ENCODE assay signal across 20 mouse cellular contexts in the genomic region with DNA sequence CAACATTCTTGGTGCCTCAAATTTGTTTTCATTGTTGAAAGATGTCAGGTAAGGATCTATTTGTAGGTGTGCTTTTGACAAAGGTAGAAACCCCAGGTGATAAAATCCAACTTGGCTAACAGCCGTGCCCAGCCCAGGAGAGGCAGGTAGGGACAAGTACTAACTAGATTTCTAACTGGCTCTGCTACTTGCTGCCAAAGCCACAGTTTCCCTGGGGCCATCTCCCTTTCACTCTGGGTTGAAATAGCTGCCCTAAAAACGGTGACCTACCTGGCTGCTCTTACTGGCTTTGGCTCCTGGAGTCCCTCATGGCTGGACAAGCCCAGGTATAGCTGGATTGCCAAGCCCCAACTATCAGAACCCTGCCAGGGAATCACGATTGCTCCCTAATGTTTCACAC. TPM values are rescaled to one million over a fixed set of nuclear protein-coding genes. Genes with fewer than 3 reads are reported as not detected.
DNase-seq lines count a peak whose midpoint lies in the region; ATAC-seq and TF ChIP-seq lines count a peak whose summit lies in the region.
"Had no signal": no experiment of that assay in that cellular context is flagged by ENCODE, and none has a peak within 500 bp of the region (broad histone marks: within the 10 kb centered on the region; RNA-seq: fewer than 3 reads in every experiment).

No protein-coding gene starts in this region.

- H3K27me3 ChIP-seq in limb, embryonic 14.5 days (ENCODE audit: control insufficient read depth, insufficient read depth, low read length) = no peaks in the 10 kb centered on the region
- H3K27me3 ChIP-seq in limb, embryonic 10.5 days (ENCODE audit: low read depth, poor library complexity, severe bottlenecking) = no peaks in the 10 kb centered on the region
- no peaks in the 10 kb centered on the region for H3K27me3 ChIP-seq in hindbrain, embryonic 14.5 days (ENCODE audit: control insufficient read depth, insufficient read depth, low read length)

- H3K9ac ChIP-seq in limb, embryonic 14.5 days (ENCODE audit: low read depth, low read length, severe bottlenecking) = no peak overlapping the region
- H3K9ac ChIP-seq in hindbrain, embryonic 14.5 days = no peak overlapping the region
- H3K9ac ChIP-seq: liver, embryonic 14.5 days had no signal

- H3K9me3 ChIP-seq in limb, embryonic 14.5 days (ENCODE audit: control insufficient read depth, low read length) = no peaks in the 10 kb centered on the region
- H3K9me3 ChIP-seq in limb, embryonic 10.5 days (replicated peaks) = no peaks in the 10 kb centered on the region
- no peaks in the 10 kb centered on the region for H3K9me3 ChIP-seq in hindbrain, embryonic 14.5 days (ENCODE audit: control insufficient read depth, low read length)
- H3K9me3 ChIP-seq: heart, embryonic 10.5 days had no signal

- peak; percentile 16 for DNase-seq in limb, embryonic 14.5 days (ENCODE audit: low spot score)
- no peak for DNase-seq in limb, embryonic 10.5 days (ENCODE audit: low spot score)
- DNase-seq in urinary bladder, postnatal 36 days (ENCODE audit: low spot score in 2 of 2) = peak; percentile 48 to 55
- no peak for DNase-seq in urinary bladder, adult 2 months (ENCODE audit: low spot score)
- peak; percentile 70 for DNase-seq in kidney, postnatal 14 days
- DNase-seq in layer of hippocampus, postnatal 10 days (ENCODE audit: low spot score in 2 of 2) = no peak
- DNase-seq in hindbrain, embryonic 14.5 days (ENCODE audit: low spot score) = no peak
- DNase-seq in frontal cortex, postnatal 14 days (ENCODE audit: low spot score in 2 of 2) = no peak
- DNase-seq: cerebellum, postnatal 36 days; gastrocnemius, postnatal 10 days; heart, postnatal 14 days; midbrain, embryonic 14.5 days; thymus, adult 2 months had no signal

- no peak for TF ChIP-seq POLR2A in limb, embryonic 14.5 days (IDR thresholded peaks at IDR 0.05; ENCODE audit: borderline replicate concordance, extremely low read depth, insufficient read depth, insufficient read length)

- no peaks in the 10 kb centered on the region for H3K36me3 ChIP-seq in limb, embryonic 14.5 days (ENCODE audit: control insufficient read depth, insufficient read depth, low read length)
- H3K36me3 ChIP-seq in limb, embryonic 10.5 days = no peaks in the 10 kb centered on the region
- no peaks in the 10 kb centered on the region for H3K36me3 ChIP-seq in hindbrain, embryonic 14.5 days (replicated peaks; ENCODE audit: control insufficient read depth, insufficient read depth)

- 63% methylated on average over 3 of the region's 3 CpGs for WGBS in limb, embryonic 14.5 days
- WGBS in limb, embryonic 10.5 days = 75% methylated on average over 3 of the region's 3 CpGs
- WGBS in hindbrain, embryonic 14.5 days = 93% methylated on average over 3 of the region's 3 CpGs

- no peak overlapping the region for H3K27ac ChIP-seq in limb, embryonic 14.5 days (replicated peaks; ENCODE audit: low read depth, low read length)
- no peak overlapping the region for H3K27ac ChIP-seq in limb, embryonic 10.5 days
- no peak overlapping the region for H3K27ac ChIP-seq in hindbrain, embryonic 14.5 days
- H3K27ac ChIP-seq: heart, embryonic 10.5 days; hindbrain, postnatal 0 days; layer of hippocampus, adult 2 months; liver, embryonic 14.5 days; macrophage had no signal

- no peak overlapping the region for H3K4me3 ChIP-seq in limb, embryonic 14.5 days (replicated peaks; ENCODE audit: low read length)
- no peak overlapping the region for H3K4me3 ChIP-seq in limb, embryonic 10.5 days
- H3K4me3 ChIP-seq in hindbrain, embryonic 14.5 days (replicated peaks; ENCODE audit: low read length) = no peak overlapping the region
- H3K4me3 ChIP-seq: heart, embryonic 10.5 days; layer of hippocampus, adult 2 months had no signal

- no peak overlapping the region for H3K4me2 ChIP-seq in limb, embryonic 14.5 days (replicated peaks; ENCODE audit: low read depth, low read length, severe bottlenecking)
- H3K4me2 ChIP-seq in hindbrain, embryonic 14.5 days (replicated peaks) = no peak overlapping the region

- no peaks in the 10 kb centered on the region for H3K4me1 ChIP-seq in limb, embryonic 14.5 days (ENCODE audit: control insufficient read depth, insufficient read depth, low read length)
- no peaks in the 10 kb centered on the region for H3K4me1 ChIP-seq in limb, embryonic 10.5 days
- no peaks in the 10 kb centered on the region for H3K4me1 ChIP-seq in hindbrain, embryonic 14.5 days (replicated peaks; ENCODE audit: control insufficient read depth, insufficient read depth, low read length)

- no peak for ATAC-seq in limb, embryonic 14.5 days (ENCODE audit: low FRiP score, low read depth)
- no peak for ATAC-seq in hindbrain, embryonic 14.5 days (ENCODE audit: low FRiP score)
- ATAC-seq: activated CD4-positive, CD25-positive, alpha-beta regulatory T cell, adult 4 months; hindbrain, postnatal 0 days had no signal

RNA-seq across cellular contexts. Expression of a gene that starts 15.0 kb away (rescaled TPM):
- polyA plus RNA-seq in limb, embryonic 14.5 days (2012; rRNA removed) = 8.5 and 13.6 TPM in 2 replicates
- polyA plus RNA-seq in limb, embryonic 14.5 days (2014; fragmentation: Nextera tagmentation; extraction: Ambion mirVana) = 32.1 and 42.8 TPM in 2 replicates
- polyA plus RNA-seq in limb, embryonic 10.5 days (2016; fragmentation: Nextera tagmentation; extraction: Ambion mirVana) = 15.4 and 25.6 TPM in 2 replicates
- 47.9 and 50.6 TPM in 2 replicates for polyA plus RNA-seq in urinary bladder, adult 2 months (2012; rRNA removed)
- total RNA-seq in layer of hippocampus, postnatal 10 days (2021) = 10 to 100 TPM; 27.3 to 29.9 TPM
- 17.3 and 23.4 TPM in 2 replicates for polyA plus RNA-seq in hindbrain, embryonic 14.5 days (2014; fragmentation: Nextera tagmentation; extraction: Ambion mirVana)

RNA-seq across cellular contexts. Expression of a gene that starts 25.8 kb away (rescaled TPM):
- polyA plus RNA-seq in limb, embryonic 14.5 days (2012; rRNA removed) = 0.11 and 0.13 TPM in 2 replicates
- 0.04 TPM in 1 of 2 replicates, not detected in the other for polyA plus RNA-seq in limb, embryonic 14.5 days (2014; fragmentation: Nextera tagmentation; extraction: Ambion mirVana)
- not detected in 2 replicates for polyA plus RNA-seq in limb, embryonic 10.5 days (2016; fragmentation: Nextera tagmentation; extraction: Ambion mirVana)
- polyA plus RNA-seq in urinary bladder, adult 2 months (2012; rRNA removed) = 0.14 and 0.22 TPM in 2 replicates
- total RNA-seq in layer of hippocampus, postnatal 10 days (2021) = under 1 TPM; 0.38 to 0.59 TPM
- polyA plus RNA-seq in hindbrain, embryonic 14.5 days (2014; fragmentation: Nextera tagmentation; extraction: Ambion mirVana) = 0.08 and 0.09 TPM in 2 replicates
- total RNA-seq: hindbrain, postnatal 0 days had no signal
- polyA plus RNA-seq: activated CD4-positive, CD25-positive, alpha-beta regulatory T cell, adult 4 months; embryonic facial prominence, embryonic 11.5 days; heart, embryonic 10.5 days; macrophage had no signal

RNA-seq across cellular contexts. Expression of a gene that starts 49.0 kb away (rescaled TPM):
- 27.8 and 32.6 TPM in 2 replicates for polyA plus RNA-seq in limb, embryonic 14.5 days (2012; rRNA removed)
- polyA plus RNA-seq in limb, embryonic 14.5 days (2014; fragmentation: Nextera tagmentation; extraction: Ambion mirVana) = 78.9 and 85.1 TPM in 2 replicates
- polyA plus RNA-seq in limb, embryonic 10.5 days (2016; fragmentation: Nextera tagmentation; extraction: Ambion mirVana) = 113 and 120 TPM in 2 replicates
- polyA plus RNA-seq in urinary bladder, adult 2 months (2012; rRNA removed) = 29.3 and 33.3 TPM in 2 replicates
- 10 to 100 TPM; 27.1 to 29.2 TPM for total RNA-seq in layer of hippocampus, postnatal 10 days (2021)
- polyA plus RNA-seq in hindbrain, embryonic 14.5 days (2014; fragmentation: Nextera tagmentation; extraction: Ambion mirVana) = 66.3 and 69.0 TPM in 2 replicates

RNA-seq across cellular contexts. Expression of a gene that starts 49.3 kb away (rescaled TPM):
- 12.8 and 14.7 TPM in 2 replicates for polyA plus RNA-seq in limb, embryonic 14.5 days (2012; rRNA removed)
- 22.8 and 23.8 TPM in 2 replicates for polyA plus RNA-seq in limb, embryonic 14.5 days (2014; fragmentation: Nextera tagmentation; extraction: Ambion mirVana)
- 26.3 and 29.8 TPM in 2 replicates for polyA plus RNA-seq in limb, embryonic 10.5 days (2016; fragmentation: Nextera tagmentation; extraction: Ambion mirVana)
- 22.7 and 23.4 TPM in 2 replicates for polyA plus RNA-seq in urinary bladder, adult 2 months (2012; rRNA removed)
- total RNA-seq in layer of hippocampus, postnatal 10 days (2021) = 10 to 100 TPM; 48.1 to 54.4 TPM
- polyA plus RNA-seq in hindbrain, embryonic 14.5 days (2014; fragmentation: Nextera tagmentation; extraction: Ambion mirVana) = 32.1 and 35.4 TPM in 2 replicates

Comparison
In these comparisons a context has a peak if more than half of its experiments do, and no peak if none do; other contexts are left out.
1. DNase-seq: peak in limb, embryonic 14.5 days (single experiment), urinary bladder, postnatal 36 days (2 of 2) and kidney, postnatal 14 days (single experiment); none in limb, embryonic 10.5 days (single experiment), urinary bladder, adult 2 months (single experiment), layer of hippocampus, postnatal 10 days (0 of 2), hindbrain, embryonic 14.5 days (single experiment) and frontal cortex, postnatal 14 days (0 of 2).